Mouse (Mus musculus): ENCODE results near the gene Naa60. TPM values are rescaled to one million over a fixed set of nuclear protein-coding genes. Genes with fewer than 3 reads are reported as not detected.

Gene Naa60
- polyA plus RNA-seq (2015; fragmentation: Nextera tagmentation; extraction: Ambion mirVana) = 54.2 and 56.0 TPM in 2 replicates

DNA sequence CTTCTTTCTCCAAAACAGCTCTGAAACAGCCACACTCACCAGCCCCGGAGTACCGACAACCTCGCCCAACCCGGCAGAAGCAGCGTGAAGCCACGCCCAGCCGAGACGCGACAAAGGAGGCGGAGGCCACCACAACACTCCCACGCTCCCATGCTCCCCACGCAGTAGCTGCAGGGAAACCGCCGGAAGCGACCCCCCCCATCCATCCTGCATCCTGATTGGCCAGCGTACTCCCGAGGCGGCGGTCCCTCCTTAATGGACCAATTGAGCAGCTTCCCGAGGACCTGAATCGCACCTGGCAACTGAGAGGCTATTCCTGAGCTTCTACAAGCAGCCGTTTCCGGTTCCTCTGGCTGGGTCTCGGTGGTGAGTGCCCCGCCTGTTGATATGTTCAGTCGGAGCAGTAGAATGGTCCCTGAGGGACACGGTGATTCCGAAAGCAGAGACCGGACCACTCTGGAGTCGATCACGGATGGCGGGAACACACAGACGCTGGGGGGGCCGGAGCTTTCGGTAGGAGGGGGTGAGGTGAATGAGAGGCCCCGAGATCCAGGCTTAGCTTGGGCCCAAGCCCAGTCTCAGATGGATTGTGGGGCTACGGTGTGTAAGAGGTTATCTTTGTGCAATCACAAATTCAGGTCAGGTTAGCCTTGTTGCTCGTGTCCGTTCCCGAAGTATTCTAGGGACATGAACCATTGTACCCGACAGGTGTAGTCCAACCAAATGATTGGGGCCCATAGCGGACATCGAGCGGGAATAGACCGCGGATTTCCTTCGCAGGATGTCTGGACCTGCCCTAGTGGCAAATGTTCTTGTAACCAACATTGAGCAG lies at the start of gene Naa60:
Gene Naa60 (plus strand): TSS at position 160 of the 832 bp plus-strand sequence.
- Histone ChIP-seq H3K27ac (peak within 1 kb of the TSS; percentile 69), H3K4me2 (peak within 1 kb of the TSS; percentile 88)
- ATAC-seq (ENCODE audit: insufficient number of reproducible peaks, low FRiP score, low TSS enrichment, low read depth) = peak; percentile 97

GRCm38 (mm10) chr16:3828021-3828420 lies 44.2 kb upstream of the Naa60 start:
- Histone ChIP-seq H3K27ac (no peak overlapping the region), H3K36me3 (no peaks in the 10 kb centered on the region), H3K4me3 (no peak overlapping the region), H3K4me2 (no peak overlapping the region), H3K9ac (no peak overlapping the region), H3K4me1 (no peaks in the 10 kb centered on the region), H3K27me3 (no peaks in the 10 kb centered on the region), H3K9me3 (no peaks in the 10 kb centered on the region)
- no peak for ATAC-seq (ENCODE audit: insufficient number of reproducible peaks, low FRiP score, low TSS enrichment, low read depth)
- WGBS = 59% methylated on average over 3 of the region's 3 CpGs

More for the DNA sequence above, at the start of gene Naa60:
- Histone ChIP-seq H3K36me3 (peaks cover 17% of the 10 kb centered on the region; the same call in 1 of the 2 replicates), H3K4me3 (peak within 1 kb of the TSS; percentile 55), H3K27me3 (no peaks in the 10 kb centered on the region), H3K9ac (peak within 1 kb of the TSS; percentile 56), H3K4me1 (peaks cover 13% of the 10 kb centered on the region), H3K9me3 (no peaks in the 10 kb centered on the region)
- WGBS = 5% methylated on average over 47 of the region's 47 CpGs

- no peak overlapping the region for H3K4me2 ChIP-seq
- H3K4me3 ChIP-seq = no peak overlapping the region
- 77% methylated on average over 2 of the region's 2 CpGs for WGBS
- ATAC-seq (ENCODE audit: insufficient number of reproducible peaks, low FRiP score, low TSS enrichment, low read depth) = no peak
- H3K27me3 ChIP-seq = no peaks in the 10 kb centered on the region
- H3K9me3 ChIP-seq = no peaks in the 10 kb centered on the region
- no peak overlapping the region for H3K27ac ChIP-seq
- no peaks in the 10 kb centered on the region for H3K4me1 ChIP-seq
- no peak overlapping the region for H3K9ac ChIP-seq
- H3K36me3 ChIP-seq = no peaks in the 10 kb centered on the region
Measured at GRCm38 (mm10) chr16:3829727-3830126, 42.4 kb upstream of the Naa60 start.

DNA sequence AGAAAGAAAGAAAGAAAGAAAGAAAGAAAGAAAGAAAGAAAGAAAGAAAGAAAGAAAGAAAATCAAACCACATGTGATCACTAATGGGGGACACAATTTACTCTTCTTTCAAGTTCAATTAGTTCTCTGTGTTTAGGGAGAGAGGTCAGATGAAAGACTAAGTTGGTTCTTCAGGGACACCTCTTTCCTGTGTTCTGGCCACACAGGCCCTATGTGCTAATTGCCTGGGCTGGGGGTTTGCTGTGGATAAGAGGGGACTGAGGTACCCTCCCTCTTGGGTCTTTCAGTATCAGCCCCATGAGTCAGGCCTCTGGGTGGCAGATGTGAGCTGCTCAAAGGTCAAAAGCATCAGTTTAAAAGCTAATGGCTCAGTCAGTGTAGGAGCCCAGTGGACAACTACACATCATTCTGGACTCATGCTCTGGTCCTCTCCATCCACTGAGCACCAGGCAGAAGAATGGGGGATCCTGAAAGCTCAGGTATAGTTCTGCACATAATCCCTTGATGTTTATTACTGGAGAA lies 41.5 kb upstream of the Naa60 start, which contains the start of gene Olfr15:
Gene Olfr15 (plus strand): TSS at position 291 of the 522 bp plus-strand sequence.
- no peak within 1 kb of the TSS for H3K4me3 ChIP-seq
- H3K27me3 ChIP-seq = no peaks in the 10 kb centered on the region
- no peaks in the 10 kb centered on the region for H3K36me3 ChIP-seq
- H3K4me1 ChIP-seq = no peaks in the 10 kb centered on the region
- H3K9ac ChIP-seq = no peak within 1 kb of the TSS
- no peaks in the 10 kb centered on the region for H3K9me3 ChIP-seq
- ATAC-seq (ENCODE audit: insufficient number of reproducible peaks, low FRiP score, low TSS enrichment, low read depth) = no peak
- no peak within 1 kb of the TSS for H3K27ac ChIP-seq
- H3K4me2 ChIP-seq = no peak within 1 kb of the TSS

- Histone ChIP-seq H3K9ac (no peak overlapping the region), H3K4me1 (no peaks in the 10 kb centered on the region), H3K27me3 (no peaks in the 10 kb centered on the region), H3K36me3 (no peaks in the 10 kb centered on the region), H3K4me2 (no peak overlapping the region), H3K4me3 (no peak overlapping the region), H3K9me3 (no peaks in the 10 kb centered on the region), H3K27ac (no peak overlapping the region)
- no peak for ATAC-seq (ENCODE audit: insufficient number of reproducible peaks, low FRiP score, low TSS enrichment, low read depth)
- WGBS = 71% methylated on average over 2 of the region's 2 CpGs
Measured at GRCm38 (mm10) chr16:3835461-3835860, 36.7 kb upstream of the Naa60 start.

- no peaks in the 10 kb centered on the region for H3K27me3 ChIP-seq
- 56% methylated on average over 17 of the region's 17 CpGs for WGBS
- no peak overlapping the region for H3K9ac ChIP-seq
- no peak overlapping the region for H3K27ac ChIP-seq
- no peak overlapping the region for H3K4me2 ChIP-seq
- no peak for ATAC-seq (ENCODE audit: insufficient number of reproducible peaks, low FRiP score, low TSS enrichment, low read depth)
- H3K36me3 ChIP-seq = no peaks in the 10 kb centered on the region
- H3K4me1 ChIP-seq = no peaks in the 10 kb centered on the region
- H3K9me3 ChIP-seq = no peaks in the 10 kb centered on the region
- H3K4me3 ChIP-seq = no peak overlapping the region
Measured at GRCm38 (mm10) chr16:3839157-3839885, 32.9 kb upstream of the Naa60 start.

GRCm38 (mm10) chr16:3842989-3843388 lies 29.2 kb upstream of the Naa60 start:
- Histone ChIP-seq H3K9ac (no peak overlapping the region), H3K4me1 (peaks cover 6% of the 10 kb centered on the region), H3K9me3 (no peaks in the 10 kb centered on the region), H3K4me3 (no peak overlapping the region), H3K4me2 (no peak overlapping the region), H3K27ac (no peak overlapping the region), H3K36me3 (no peaks in the 10 kb centered on the region), H3K27me3 (no peaks in the 10 kb centered on the region)
- ATAC-seq (ENCODE audit: insufficient number of reproducible peaks, low FRiP score, low TSS enrichment, low read depth) = no peak
- 31% methylated on average over 4 of the region's 4 CpGs for WGBS

GRCm38 (mm10) chr16:3843796-3844195 lies 28.4 kb upstream of the Naa60 start:
- Histone ChIP-seq H3K27ac (no peak overlapping the region), H3K4me2 (no peak overlapping the region), H3K9me3 (no peaks in the 10 kb centered on the region), H3K4me1 (peaks cover 7% of the 10 kb centered on the region), H3K27me3 (no peaks in the 10 kb centered on the region), H3K9ac (no peak overlapping the region), H3K36me3 (no peaks in the 10 kb centered on the region), H3K4me3 (no peak overlapping the region)
- no peak for ATAC-seq (ENCODE audit: insufficient number of reproducible peaks, low FRiP score, low TSS enrichment, low read depth)
- WGBS = 68% methylated on average over 1 of the region's 1 CpGs

GRCm38 (mm10) chr16:3846711-3847518 lies 25.3 kb upstream of the Naa60 start, which contains the start of gene Zfp174:
TSS of gene Zfp174 (plus strand) at chr16:3847268.
- peak; percentile 98 for ATAC-seq (ENCODE audit: insufficient number of reproducible peaks, low FRiP score, low TSS enrichment, low read depth)
- Histone ChIP-seq H3K27ac (peak within 1 kb of the TSS; percentile 59; the same call in 1 of the 2 replicates), H3K4me2 (peak within 1 kb of the TSS; percentile 74), H3K4me3 (peak within 1 kb of the TSS; percentile 80), H3K9ac (peak within 1 kb of the TSS; percentile 60), H3K36me3 (no peaks in the 10 kb centered on the region), H3K27me3 (no peaks in the 10 kb centered on the region), H3K4me1 (peaks cover 10% of the 10 kb centered on the region), H3K9me3 (no peaks in the 10 kb centered on the region)
- 3% methylated on average over 38 of the region's 38 CpGs for WGBS

- ATAC-seq (ENCODE audit: insufficient number of reproducible peaks, low FRiP score, low TSS enrichment, low read depth) = no peak
- WGBS = 71% methylated on average over 4 of the region's 4 CpGs
- no peak overlapping the region for H3K27ac ChIP-seq
- no peaks in the 10 kb centered on the region for H3K9me3 ChIP-seq
- H3K9ac ChIP-seq = no peak overlapping the region; the same call in 1 of the 2 replicates
- H3K4me1 ChIP-seq = peaks cover 10% of the 10 kb centered on the region
- H3K4me3 ChIP-seq = peak overlapping the region; percentile 80
- H3K36me3 ChIP-seq = no peaks in the 10 kb centered on the region
- H3K27me3 ChIP-seq = no peaks in the 10 kb centered on the region
- H3K4me2 ChIP-seq = peak overlapping the region; percentile 74
Measured at GRCm38 (mm10) chr16:3847871-3848270, 24.3 kb upstream of the Naa60 start.

DNA sequence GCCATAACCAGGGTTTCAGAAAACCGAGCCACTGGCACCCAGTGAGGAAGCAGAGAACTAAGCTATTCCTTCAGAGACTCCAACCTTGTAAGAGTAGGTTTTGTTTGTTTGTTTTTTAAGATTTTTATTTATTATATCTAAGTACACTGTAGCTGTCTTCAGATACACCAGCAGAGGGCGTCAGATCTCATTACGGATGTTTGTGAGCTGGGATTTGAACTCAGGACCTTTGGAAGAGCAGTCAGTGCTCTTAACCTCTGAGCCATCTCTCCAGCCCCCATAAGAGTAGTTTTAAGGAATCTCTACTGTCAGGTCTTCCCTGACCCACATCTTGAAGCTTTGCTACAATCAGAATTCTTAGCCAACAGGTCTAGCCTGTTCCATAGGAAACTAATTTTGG lies 23.8 kb upstream of the Naa60 start:
- 74% methylated on average over 3 of the region's 3 CpGs for WGBS
- no peak overlapping the region for H3K4me3 ChIP-seq
- H3K27ac ChIP-seq = no peak overlapping the region
- H3K27me3 ChIP-seq = no peaks in the 10 kb centered on the region
- no peaks in the 10 kb centered on the region for H3K9me3 ChIP-seq
- no peak overlapping the region for H3K9ac ChIP-seq
- H3K36me3 ChIP-seq = no peaks in the 10 kb centered on the region
- peaks cover 10% of the 10 kb centered on the region for H3K4me1 ChIP-seq
- ATAC-seq (ENCODE audit: insufficient number of reproducible peaks, low FRiP score, low TSS enrichment, low read depth) = no peak
- no peak overlapping the region for H3K4me2 ChIP-seq
